Mouse (Mus musculus): ENCODE results near the gene Olfr71. TPM values are rescaled to one million over a fixed set of nuclear protein-coding genes. Genes with fewer than 3 reads are reported as not detected.

The Olfr71 gene
- under 1 TPM in 1 of 2 experiments, not detected in 1; 0.13 TPM for polyA plus RNA-seq (2017; shearing (Covaris generic))

- ATAC-seq: no peak
Measured at GRCm38 (mm10) chr4:43709869-43710268, at the start of gene Olfr71. TSS of gene Olfr71 (minus strand) at chr4:43710255.

GRCm38 (mm10) chr4:43757213-43757612 is 47.2 kb upstream of the Olfr71 start:
- ATAC-seq: no peak

- no peak for ATAC-seq
Measured at GRCm38 (mm10) chr4:43745187-43745586, 35.1 kb upstream of the Olfr71 start.

- ATAC-seq: no peak
Measured at GRCm38 (mm10) chr4:43743099-43743498, 33.0 kb upstream of the Olfr71 start.

GRCm38 (mm10) chr4:43742637-43743036 is 32.6 kb upstream of the Olfr71 start:
- ATAC-seq: no peak

GRCm38 (mm10) chr4:43741526-43741925 is 31.5 kb upstream of the Olfr71 start:
- ATAC-seq: no peak

- no peak for ATAC-seq
Measured at GRCm38 (mm10) chr4:43738989-43739674, 29.1 kb upstream of the Olfr71 start.

- ATAC-seq: no peak
Measured at GRCm38 (mm10) chr4:43737144-43737543, 27.1 kb upstream of the Olfr71 start.

GRCm38 (mm10) chr4:43733186-43733585 is 23.1 kb upstream of the Olfr71 start:
- ATAC-seq: no peak

GRCm38 (mm10) chr4:43732171-43732570 is 22.1 kb upstream of the Olfr71 start:
- no peak for ATAC-seq

GRCm38 (mm10) chr4:43730750-43731297 is 20.8 kb upstream of the Olfr71 start:
- no peak for ATAC-seq

- no peak for ATAC-seq
Measured at GRCm38 (mm10) chr4:43729794-43730550, 19.9 kb upstream of the Olfr71 start, which contains the start of gene Spaar. TSS of gene Spaar (plus strand) at chr4:43730034.

GRCm38 (mm10) chr4:43729126-43729525 is 19.1 kb upstream of the Olfr71 start:
- no peak for ATAC-seq

- no peak for ATAC-seq
Measured at GRCm38 (mm10) chr4:43728576-43728954, 18.5 kb upstream of the Olfr71 start.

GRCm38 (mm10) chr4:43727718-43728575 is 17.9 kb upstream of the Olfr71 start:
- ATAC-seq: no peak

GRCm38 (mm10) chr4:43726995-43727394 is 16.9 kb upstream of the Olfr71 start, which contains the start of gene Hrct1:
TSS of gene Hrct1 (plus strand) at chr4:43727188.
- no peak for ATAC-seq

GRCm38 (mm10) chr4:43726228-43726993 is 16.4 kb upstream of the Olfr71 start:
- no peak for ATAC-seq

- no peak for ATAC-seq
Measured at GRCm38 (mm10) chr4:43724764-43725163, 14.7 kb upstream of the Olfr71 start.

GRCm38 (mm10) chr4:43722191-43722590 is 12.1 kb upstream of the Olfr71 start:
- no peak for ATAC-seq

GRCm38 (mm10) chr4:43720491-43721228 is 10.6 kb upstream of the Olfr71 start:
- no peak for ATAC-seq

GRCm38 (mm10) chr4:43713652-43714219 is 3.7 kb upstream of the Olfr71 start:
- ATAC-seq: no peak

All from activated CD4-positive, CD25-positive, alpha-beta regulatory T cell, adult 4 months (primary cell).